Mouse (Mus musculus): ENCODE data around the gene Pigm. TPM values are rescaled to one million over a fixed set of nuclear protein-coding genes. Genes with fewer than 3 reads are reported as not detected.

The Pigm gene
- polyA plus RNA-seq (2015; fragmentation: Nextera tagmentation; extraction: Ambion mirVana): 5.1 and 5.7 TPM in 2 replicates

- Histone ChIP-seq H3K4me3 (peak within 1 kb of the TSS; percentile 83), H3K4me1 (replicated peaks) (peaks cover 49% of the 10 kb centered on the region), H3K27ac (replicated peaks) (peak within 1 kb of the TSS; percentile 71), H3K36me3 (peaks cover 25% of the 10 kb centered on the region), H3K27me3 (no peaks in the 10 kb centered on the region), H3K4me2 (peak within 1 kb of the TSS; percentile 87), H3K9ac (peak within 1 kb of the TSS; percentile 90), H3K9me3 (no peaks in the 10 kb centered on the region)
- ATAC-seq (ENCODE audit: low read depth): peak; percentile 99
- WGBS: under 1% methylated on average over 39 of the region's 39 CpGs
Observed at GRCm38 (mm10) chr1:172376198-172376667, at the start of gene Pigm. Gene Pigm (plus strand): TSS chr1:172376546.

- ATAC-seq (ENCODE audit: low read depth): no peak
- H3K4me3 ChIP-seq: peak overlapping the region; percentile 45
- H3K27ac ChIP-seq (replicated peaks): no peak overlapping the region
- H3K27me3 ChIP-seq: peaks cover 25% of the 10 kb centered on the region
- WGBS: 57% methylated on average over 11 of the region's 11 CpGs
- peak overlapping the region; percentile 69 for H3K4me2 ChIP-seq
- no peaks in the 10 kb centered on the region for H3K9me3 ChIP-seq
- H3K36me3 ChIP-seq: no peaks in the 10 kb centered on the region
- peak overlapping the region; percentile 70 for H3K9ac ChIP-seq
- H3K4me1 ChIP-seq (replicated peaks): peaks cover 30% of the 10 kb centered on the region
Observed at GRCm38 (mm10) chr1:172326684-172327083, 49.7 kb upstream of the Pigm start.

GRCm38 (mm10) chr1:172327206-172328001 lies 48.9 kb upstream of the Pigm start:
- Histone ChIP-seq H3K36me3 (no peaks in the 10 kb centered on the region), H3K9ac (no peak overlapping the region), H3K27me3 (peaks cover 25% of the 10 kb centered on the region), H3K4me2 (no peak overlapping the region), H3K27ac (replicated peaks) (no peak overlapping the region), H3K4me1 (replicated peaks) (peaks cover 30% of the 10 kb centered on the region), H3K9me3 (no peaks in the 10 kb centered on the region), H3K4me3 (no peak overlapping the region)
- no peak for ATAC-seq (ENCODE audit: low read depth)
- 87% methylated on average over 16 of the region's 16 CpGs for WGBS

GRCm38 (mm10) chr1:172328041-172328440 lies 48.3 kb upstream of the Pigm start:
- no peak overlapping the region for H3K9ac ChIP-seq

GRCm38 (mm10) chr1:172328461-172328860 lies 47.9 kb upstream of the Pigm start:
- H3K9me3 ChIP-seq: no peaks in the 10 kb centered on the region
- H3K4me2 ChIP-seq: peak overlapping the region; percentile 51
- no peak for ATAC-seq (ENCODE audit: low read depth)
- H3K4me1 ChIP-seq (replicated peaks): peaks cover 23% of the 10 kb centered on the region
- no peak overlapping the region for H3K27ac ChIP-seq (replicated peaks)
- peak overlapping the region; percentile 26 for H3K4me3 ChIP-seq
- no peaks in the 10 kb centered on the region for H3K36me3 ChIP-seq
- WGBS: 85% methylated on average over 7 of the region's 7 CpGs
- peaks cover 25% of the 10 kb centered on the region for H3K27me3 ChIP-seq
- no peak overlapping the region for H3K9ac ChIP-seq

More at GRCm38 (mm10) chr1:172328041-172328440, 48.3 kb upstream of the Pigm start:
- Histone ChIP-seq H3K4me2 (no peak overlapping the region), H3K36me3 (no peaks in the 10 kb centered on the region), H3K4me1 (replicated peaks) (peaks cover 27% of the 10 kb centered on the region), H3K4me3 (no peak overlapping the region), H3K27me3 (peaks cover 25% of the 10 kb centered on the region), H3K9me3 (no peaks in the 10 kb centered on the region), H3K27ac (replicated peaks) (no peak overlapping the region)
- ATAC-seq (ENCODE audit: low read depth): no peak
- 84% methylated on average over 3 of the region's 3 CpGs for WGBS

GRCm38 (mm10) chr1:172329131-172329530 lies 47.2 kb upstream of the Pigm start, which contains the start of gene Kcnj9:
Gene Kcnj9 (minus strand): TSS chr1:172329318.
- H3K9ac ChIP-seq: peak within 1 kb of the TSS; percentile 59
- peak within 1 kb of the TSS; percentile 15; the same call in 1 of the 2 replicates for H3K27ac ChIP-seq (replicated peaks)
- peak within 1 kb of the TSS; percentile 51 for H3K4me2 ChIP-seq
- no peaks in the 10 kb centered on the region for H3K36me3 ChIP-seq
- H3K4me3 ChIP-seq: peak within 1 kb of the TSS; percentile 26
- H3K9me3 ChIP-seq: no peaks in the 10 kb centered on the region
- peak; percentile 73 for ATAC-seq (ENCODE audit: low read depth)
- 23% methylated on average over 9 of the region's 9 CpGs for WGBS
- peaks cover 25% of the 10 kb centered on the region for H3K27me3 ChIP-seq
- H3K4me1 ChIP-seq (replicated peaks): peaks cover 23% of the 10 kb centered on the region

- no peak; the same call in 1 of the 2 replicates for ATAC-seq (ENCODE audit: low read depth)
- Histone ChIP-seq H3K4me1 (replicated peaks) (peaks cover 23% of the 10 kb centered on the region), H3K9me3 (no peaks in the 10 kb centered on the region), H3K36me3 (no peaks in the 10 kb centered on the region), H3K27ac (replicated peaks) (peak overlapping the region; percentile 15; the same call in 1 of the 2 replicates), H3K4me2 (peak overlapping the region; percentile 51), H3K27me3 (peaks cover 25% of the 10 kb centered on the region), H3K9ac (peak overlapping the region; percentile 47), H3K4me3 (no peak overlapping the region)
- WGBS: 67% methylated on average over 6 of the region's 6 CpGs
Observed at GRCm38 (mm10) chr1:172329616-172330015, 46.7 kb upstream of the Pigm start.

GRCm38 (mm10) chr1:172331422-172331947 lies 44.9 kb upstream of the Pigm start:
- H3K9me3 ChIP-seq: no peaks in the 10 kb centered on the region
- no peak overlapping the region for H3K9ac ChIP-seq
- no peaks in the 10 kb centered on the region for H3K36me3 ChIP-seq
- peaks cover 14% of the 10 kb centered on the region for H3K4me1 ChIP-seq (replicated peaks)
- H3K4me3 ChIP-seq: no peak overlapping the region
- no peak for ATAC-seq (ENCODE audit: low read depth)
- no peak overlapping the region for H3K27ac ChIP-seq (replicated peaks)
- 64% methylated on average over 8 of the region's 8 CpGs for WGBS
- H3K4me2 ChIP-seq: no peak overlapping the region
- peaks cover 15% of the 10 kb centered on the region for H3K27me3 ChIP-seq

GRCm38 (mm10) chr1:172332925-172333324 lies 43.4 kb upstream of the Pigm start:
- no peak overlapping the region for H3K4me3 ChIP-seq
- ATAC-seq (ENCODE audit: low read depth): no peak
- H3K9me3 ChIP-seq: no peaks in the 10 kb centered on the region
- no peak overlapping the region for H3K9ac ChIP-seq
- peaks cover 2% of the 10 kb centered on the region for H3K27me3 ChIP-seq
- H3K4me1 ChIP-seq (replicated peaks): peaks cover 18% of the 10 kb centered on the region
- H3K27ac ChIP-seq (replicated peaks): no peak overlapping the region
- 96% methylated on average over 2 of the region's 2 CpGs for WGBS
- no peaks in the 10 kb centered on the region for H3K36me3 ChIP-seq
- H3K4me2 ChIP-seq: no peak overlapping the region

GRCm38 (mm10) chr1:172333512-172333911 lies 42.8 kb upstream of the Pigm start:
- H3K4me1 ChIP-seq (replicated peaks): peaks cover 18% of the 10 kb centered on the region
- no peak overlapping the region for H3K9ac ChIP-seq
- no peaks in the 10 kb centered on the region for H3K36me3 ChIP-seq
- no peak overlapping the region for H3K4me3 ChIP-seq
- no peak overlapping the region for H3K4me2 ChIP-seq
- no peaks in the 10 kb centered on the region for H3K9me3 ChIP-seq
- ATAC-seq (ENCODE audit: low read depth): no peak
- WGBS: 22% methylated on average over 3 of the region's 3 CpGs
- no peak overlapping the region for H3K27ac ChIP-seq (replicated peaks)
- H3K27me3 ChIP-seq: no peaks in the 10 kb centered on the region

GRCm38 (mm10) chr1:172335804-172336203 lies 40.5 kb upstream of the Pigm start:
- H3K4me2 ChIP-seq: no peak overlapping the region
- no peaks in the 10 kb centered on the region for H3K9me3 ChIP-seq
- H3K27me3 ChIP-seq: peaks cover 6% of the 10 kb centered on the region
- peaks cover 14% of the 10 kb centered on the region for H3K4me1 ChIP-seq (replicated peaks)
- WGBS: 78% methylated on average over 15 of the region's 15 CpGs
- no peak overlapping the region for H3K27ac ChIP-seq (replicated peaks)
- H3K36me3 ChIP-seq: no peaks in the 10 kb centered on the region
- ATAC-seq (ENCODE audit: low read depth): no peak
- no peak overlapping the region for H3K9ac ChIP-seq
- no peak overlapping the region for H3K4me3 ChIP-seq

GRCm38 (mm10) chr1:172337411-172338185 lies 38.7 kb upstream of the Pigm start:
- Histone ChIP-seq H3K9ac (no peak overlapping the region), H3K4me3 (no peak overlapping the region), H3K9me3 (no peaks in the 10 kb centered on the region), H3K27me3 (peaks cover 17% of the 10 kb centered on the region), H3K4me1 (replicated peaks) (peaks cover 26% of the 10 kb centered on the region), H3K36me3 (no peaks in the 10 kb centered on the region), H3K27ac (replicated peaks) (no peak overlapping the region), H3K4me2 (no peak overlapping the region)
- no peak for ATAC-seq (ENCODE audit: low read depth)
- WGBS: 22% methylated on average over 2 of the region's 2 CpGs
